Mouse (Mus musculus): ENCODE measurements around the gene Rcor1.

- no peak for TF ChIP-seq CTCF (IDR thresholded peaks at IDR 0.05; ENCODE audit: low read depth)
- no peak for TF ChIP-seq EP300 (IDR thresholded peaks at IDR 0.05; ENCODE audit: low read depth)
These were observed 7.7 kb downstream of the Rcor1 start for GRCm38 (mm10) chr12:111046866-111047265.

Data from liver, postnatal 0 days (tissue).